Mouse (Mus musculus): Measurements from ENCODE around the gene Gm21094.
"Not testable (repeated sequence)": the region's sequence is repeated elsewhere in the genome, so short reads cannot be mapped to it uniquely, and the experiment has no call there.

Gm21094 gene

DNA sequence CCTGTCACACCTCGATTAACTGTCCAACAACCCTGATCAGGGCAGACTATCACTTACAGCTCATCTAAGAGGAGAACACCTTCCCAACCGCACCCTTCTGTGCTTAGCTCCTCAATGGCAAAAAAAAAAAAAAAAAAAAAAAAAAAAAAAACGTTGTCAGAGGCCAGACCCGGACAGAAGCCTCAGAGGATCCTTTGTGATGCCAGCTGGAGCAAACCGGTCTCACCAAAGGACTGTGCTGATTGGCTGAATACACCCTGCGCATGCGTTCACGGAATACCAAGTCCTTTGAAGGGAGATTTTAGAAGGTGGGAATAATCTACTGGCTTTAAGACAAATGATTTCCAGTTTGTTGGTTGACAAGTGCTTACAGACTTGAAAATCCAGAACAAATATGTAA, at the start of gene Gm21094:
Gene Gm21094, minus strand, starts transcription at position 101 of the 400 bp plus-strand sequence.
- DNase-seq (ENCODE audit: low spot score): not testable (repeated sequence)
